Mouse (Mus musculus) thymus, adult 2 months (tissue): Measurements from ENCODE around the gene Stx8.

ENCODE experiments used
- CTCF ChIP-seq: fragments of 200-500 bp; IDR thresholded peaks from 2 replicates; pipeline ENCODE4 v1.5.1; 2012; ENCODE audit warnings: mild to moderate bottlenecking, control low read depth, low read length, moderate library complexity, borderline replicate concordance; ENCODE audit not compliant: control insufficient read depth, poor library complexity, insufficient read depth; ENCODE audit errors: extremely low read depth
- POLR2A ChIP-seq: fragments of 200-500 bp; IDR thresholded peaks from 2 replicates; pipeline ENCODE4 v1.6.1; 2012; ENCODE audit warnings: mild to moderate bottlenecking, low read length, control low read depth, moderate library complexity; ENCODE audit not compliant: control insufficient read depth, poor library complexity, insufficient read depth; ENCODE audit errors: extremely low read depth

GRCm38 (mm10) chr11:68113454-68114100, 147.6 kb downstream of the Stx8 start:
- no peak for TF ChIP-seq POLR2A
- no peak for TF ChIP-seq CTCF
